Comparison of ENCODE assay signal across 7 mouse cellular contexts in the genomic region with DNA sequence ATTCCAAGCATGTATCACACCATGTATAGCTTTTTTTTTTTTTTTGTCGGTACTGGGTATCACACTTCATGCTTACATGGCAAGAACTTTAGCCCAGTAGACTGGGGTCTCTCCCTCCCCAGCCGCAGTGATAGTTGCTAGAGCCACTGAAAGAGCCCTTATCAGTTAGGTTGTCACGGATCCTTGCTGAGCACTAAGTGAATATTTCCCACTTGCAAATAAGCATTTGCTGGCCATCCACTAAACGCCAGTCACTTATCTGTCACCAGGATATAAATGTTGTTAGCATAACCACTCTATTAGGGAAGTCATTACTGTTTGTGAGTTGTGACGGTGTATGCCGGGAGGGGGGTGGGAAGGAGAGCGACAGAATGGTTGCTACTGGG. TPM values are rescaled to one million over a fixed set of nuclear protein-coding genes. Genes with fewer than 3 reads are reported as not detected.
DNase-seq lines count a peak whose midpoint lies in the region; ATAC-seq and TF ChIP-seq lines count a peak whose summit lies in the region.

No protein-coding gene starts in this region.

- no peaks in the 10 kb centered on the region for H3K9me3 ChIP-seq in forebrain, embryonic 11.5 days (ENCODE audit: control insufficient read depth, low read length)
- no peaks in the 10 kb centered on the region for H3K9me3 ChIP-seq in midbrain, postnatal 0 days (ENCODE audit: low read length)

- peak overlapping the region; percentile 86 for H3K4me3 ChIP-seq in forebrain, embryonic 11.5 days (ENCODE audit: low read depth, low read length)
- H3K4me3 ChIP-seq in midbrain, postnatal 0 days (ENCODE audit: low read depth, low read length), result peak overlapping the region; percentile 66

- H3K4me1 ChIP-seq in forebrain, embryonic 11.5 days (replicated peaks; ENCODE audit: control insufficient read depth, insufficient read depth, low read length), result peaks cover 6% of the 10 kb centered on the region; the same call in 1 of the 2 replicates
- peaks cover 5% of the 10 kb centered on the region; the same call in 1 of the 2 replicates for H3K4me1 ChIP-seq in midbrain, postnatal 0 days (ENCODE audit: insufficient read depth, low read length)

- no peaks in the 10 kb centered on the region for H3K27me3 ChIP-seq in forebrain, embryonic 11.5 days (ENCODE audit: control insufficient read depth, insufficient read depth, low read length)
- H3K27me3 ChIP-seq in midbrain, postnatal 0 days (ENCODE audit: insufficient read depth, low read length), result no peaks in the 10 kb centered on the region

- no peak overlapping the region for H3K27ac ChIP-seq in forebrain, embryonic 11.5 days (ENCODE audit: low read depth, low read length)
- H3K27ac ChIP-seq in midbrain, postnatal 0 days (ENCODE audit: low read depth, low read length), result peak overlapping the region; percentile 85

- TF ChIP-seq CTCF in midbrain, postnatal 0 days (IDR thresholded peaks at IDR 0.05), result no peak

- ATAC-seq in forebrain, embryonic 11.5 days (replicated peaks; ENCODE audit: low FRiP score), result peak; percentile 29
- ATAC-seq in midbrain, postnatal 0 days (ENCODE audit: low FRiP score), result peak; percentile 42

- peak; percentile 32 for DNase-seq in thymus, postnatal 14 days
- no peak for DNase-seq in thymus, adult 18-20 months
- no peak for DNase-seq in forebrain, embryonic 11.5 days (ENCODE audit: low spot score)
- DNase-seq in kidney, postnatal 14 days, result peak; percentile 13
- DNase-seq in midbrain, postnatal 0 days (ENCODE audit: low spot score), result no peak
- no peak for DNase-seq in adrenal gland, adult 8-10 months
- no peak for DNase-seq in frontal cortex, postnatal 36 days (ENCODE audit: low spot score in 2 of 2)

- no peaks in the 10 kb centered on the region for H3K36me3 ChIP-seq in forebrain, embryonic 11.5 days (ENCODE audit: control insufficient read depth, insufficient read depth, low read length)
- peaks cover 6% of the 10 kb centered on the region for H3K36me3 ChIP-seq in midbrain, postnatal 0 days (ENCODE audit: insufficient read depth, low read length)

- H3K9ac ChIP-seq in forebrain, embryonic 11.5 days (ENCODE audit: low read length), result peak overlapping the region; percentile 70
- peak overlapping the region; percentile 44 for H3K9ac ChIP-seq in midbrain, postnatal 0 days (replicated peaks; ENCODE audit: low read length, poor library complexity, severe bottlenecking)

- 12% methylated on average over 7 of the region's 7 CpGs for whole genome bisulfite sequencing in forebrain, embryonic 11.5 days
- 6% methylated on average over 7 of the region's 7 CpGs for WGBS in midbrain, postnatal 0 days

- peak overlapping the region; percentile 70 for H3K4me2 ChIP-seq in forebrain, embryonic 11.5 days (ENCODE audit: low read depth, low read length, severe bottlenecking)
- peak overlapping the region; percentile 62 for H3K4me2 ChIP-seq in midbrain, postnatal 0 days (ENCODE audit: low read depth, low read length, poor library complexity, severe bottlenecking)

RNA-seq across cellular contexts. Expression of a gene that starts 0.4 kb away (rescaled TPM):
- polyA plus RNA-seq in forebrain, embryonic 11.5 days (2014; fragmentation: Nextera tagmentation; extraction: Ambion mirVana), result 235 and 245 TPM in 2 replicates
- 80.9 and 105 TPM in 2 replicates for total RNA-seq in midbrain, postnatal 0 days (2014; rRNA removed)
- polyA plus RNA-seq in midbrain, postnatal 0 days (2015; fragmentation: Nextera tagmentation; extraction: Ambion mirVana), result 164 and 166 TPM in 2 replicates
- 100 to 1,000 TPM in 3 of 4 experiments, 10 to 100 TPM in 1; 97.8 to 124 (median 106) TPM for total RNA-seq in adrenal gland, adult 8-10 months (2022)

RNA-seq across cellular contexts. Expression of a gene that starts 19.9 kb away (rescaled TPM):
- 44.5 and 46.4 TPM in 2 replicates for polyA plus RNA-seq in forebrain, embryonic 11.5 days (2014; fragmentation: Nextera tagmentation; extraction: Ambion mirVana)
- total RNA-seq in midbrain, postnatal 0 days (2014; rRNA removed), result 7.3 and 8.7 TPM in 2 replicates
- polyA plus RNA-seq in midbrain, postnatal 0 days (2015; fragmentation: Nextera tagmentation; extraction: Ambion mirVana), result 14.2 and 15.6 TPM in 2 replicates
- 10 to 100 TPM; 14.2 to 21.2 (median 15.4) TPM for total RNA-seq in adrenal gland, adult 8-10 months (2022)

Comparison
In these comparisons a context has a peak if more than half of its experiments do, and no peak if none do; other contexts are left out.
1. DNase-seq: peak in thymus, postnatal 14 days (single experiment) and kidney, postnatal 14 days (single experiment); none in thymus, adult 18-20 months (0 of 2), forebrain, embryonic 11.5 days (single experiment), midbrain, postnatal 0 days (single experiment), adrenal gland, adult 8-10 months (single experiment) and frontal cortex, postnatal 36 days (0 of 2).